Mouse (Mus musculus) liver, adult 2 months (tissue): ENCODE data around the gene Psmd13. TPM values are rescaled to one million over a fixed set of nuclear protein-coding genes. Genes with fewer than 3 reads are reported as not detected.

Experiments
- DNase-seq: peaks from one replicate; pipeline ENCODE4 v3.0.0-alpha.2; 2011; ENCODE audit warnings: low read depth, low spot score; ENCODE audit errors: extremely low read depth
- H3K27ac ChIP-seq: fragments of 200-500 bp; replicated peaks from 2 replicates; pipeline ENCODE4 v1.5.1; 2012; ENCODE audit warnings: low read depth, mild to moderate bottlenecking, control low read depth, inconsistent platforms, low read length; ENCODE audit not compliant: insufficient read depth
- H3K27me3 ChIP-seq: fragments of 200-500 bp; 2 replicates; pipeline ENCODE4 v1.6.1; 2012; ENCODE audit warnings: mild to moderate bottlenecking, moderate library complexity, low read length, inconsistent platforms; ENCODE audit not compliant: control insufficient read depth, insufficient read depth
- H3K36me3 ChIP-seq: fragments of 200-500 bp; 2 replicates; pipeline ENCODE4 v1.6.1; 2012; ENCODE audit warnings: low read length, inconsistent platforms; ENCODE audit not compliant: control insufficient read depth, insufficient read depth
- H3K4me1 ChIP-seq: fragments of 200-500 bp; 2 replicates; pipeline ENCODE4 v1.6.1; 2011; ENCODE audit warnings: low read length; ENCODE audit not compliant: control insufficient read depth, insufficient read depth
- H3K4me3 ChIP-seq: fragments of 200-500 bp; 2 replicates; pipeline ENCODE4 v1.5.1; 2011; ENCODE audit warnings: low read depth, mild to moderate bottlenecking, control low read depth, low read length, moderate library complexity; ENCODE audit not compliant: insufficient read depth
- H3K79me2 ChIP-seq: fragments of 200-500 bp; 2 replicates; pipeline ENCODE4 v1.6.1; 2012; ENCODE audit warnings: inconsistent platforms, mild to moderate bottlenecking, low read length, moderate library complexity; ENCODE audit not compliant: control insufficient read depth, insufficient read depth
- H3K9ac ChIP-seq: fragments of 200-500 bp; 2 replicates; pipeline ENCODE4 v1.6.1; 2012; ENCODE audit warnings: low read depth, mild to moderate bottlenecking, control low read depth, inconsistent platforms, low read length
- CTCF ChIP-seq: fragments of 200-500 bp; IDR thresholded peaks from 2 replicates; pipeline ENCODE4 v1.5.1; 2011; ENCODE audit warnings: low read depth, low read length, control low read depth
- POLR2A ChIP-seq: fragments of 200-500 bp; IDR thresholded peaks from 2 replicates; pipeline ENCODE4 v1.6.1; 2011; ENCODE audit warnings: low read length, control low read depth; ENCODE audit not compliant: insufficient read depth; ENCODE audit errors: extremely low read depth
- WGBS: fragments of 180-500 bp; shearing (Covaris S2); methylation state at CpG from one replicate; pipeline ENCODE4 v1.1.7; 2018; 5-methylcytosine and 5-hydroxymethylcytosine counted together
- polyA plus RNA-seq: library from polyadenylated mRNA; depleted of rRNA; stranded (reverse); fragments of >200 nt; gene quantifications from 2 replicates; pipeline ENCODE4 v1.2.3, GENCODE M21; 2012
- total RNA-seq: library from RNA; depleted of rRNA; stranded (reverse); fragments of >200 nt; gene quantifications from 2 replicates; pipeline ENCODE4 v1.2.3, GENCODE M21; 2014

Gene Psmd13
- total and polyA plus RNA-seq, 2 experiments, result 51.1 to 102 TPM

DNA sequence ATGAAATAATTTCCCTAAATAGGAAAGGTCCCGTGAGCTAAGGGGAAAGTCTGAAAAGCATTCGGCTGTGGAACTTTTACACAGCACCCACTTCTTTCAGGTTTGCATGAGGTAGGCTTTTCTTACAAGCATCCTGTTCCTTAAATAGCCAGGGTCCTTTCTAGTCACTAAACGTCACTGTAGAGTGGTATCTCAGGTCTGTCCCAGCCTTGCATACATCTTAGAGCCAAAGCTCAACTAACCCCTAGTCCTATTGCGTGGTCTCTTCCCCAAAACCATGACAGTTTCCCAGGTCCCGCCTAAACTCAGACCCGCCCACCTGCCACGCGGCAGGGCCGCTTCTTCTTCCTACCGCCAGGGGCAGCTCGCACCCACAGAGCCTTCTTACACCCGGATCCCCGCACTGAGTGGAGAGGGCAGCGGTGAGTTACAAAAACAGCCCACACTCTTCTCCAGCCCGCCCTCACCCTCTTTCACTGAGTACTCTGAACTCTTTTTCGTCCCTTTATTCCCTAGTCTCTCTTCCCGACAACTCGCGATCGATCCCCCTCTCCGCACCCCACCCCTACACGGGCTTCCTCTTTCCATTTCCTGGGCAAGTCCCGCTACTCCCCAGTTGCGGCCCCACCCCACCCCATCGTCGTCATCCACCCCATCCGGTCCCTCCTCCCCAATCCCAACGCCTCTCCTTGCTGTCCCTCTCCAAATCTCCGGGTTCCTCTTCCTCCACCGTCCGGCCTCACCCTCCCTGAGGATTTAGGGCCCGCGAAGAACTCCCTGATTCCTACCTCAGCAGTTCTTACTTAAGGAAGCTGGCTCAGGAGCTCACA, 59.7 kb downstream of the Psmd13 start, which contains the start of gene Pgghg:
Gene Pgghg, plus strand, starts transcription at position 170 of the 830 bp plus-strand sequence.
- Histone ChIP-seq H3K36me3 (no peaks in the 10 kb centered on the region), H3K27me3 (no peaks in the 10 kb centered on the region), H3K9ac (peak within 1 kb of the TSS; percentile 93), H3K4me1 (peaks cover 5% of the 10 kb centered on the region; the same call in 1 of the 2 replicates), H3K27ac (peak within 1 kb of the TSS; percentile 100), H3K79me2 (no peaks in the 10 kb centered on the region; the same call in 1 of the 2 replicates), H3K4me3 (peak within 1 kb of the TSS; percentile 65)
- peak; percentile 90 for DNase-seq
- WGBS, result 1% methylated on average over 33 of the region's 33 CpGs
- TF ChIP-seq POLR2A, result peak; percentile 91
- TF ChIP-seq CTCF, result peak; percentile 94

DNA sequence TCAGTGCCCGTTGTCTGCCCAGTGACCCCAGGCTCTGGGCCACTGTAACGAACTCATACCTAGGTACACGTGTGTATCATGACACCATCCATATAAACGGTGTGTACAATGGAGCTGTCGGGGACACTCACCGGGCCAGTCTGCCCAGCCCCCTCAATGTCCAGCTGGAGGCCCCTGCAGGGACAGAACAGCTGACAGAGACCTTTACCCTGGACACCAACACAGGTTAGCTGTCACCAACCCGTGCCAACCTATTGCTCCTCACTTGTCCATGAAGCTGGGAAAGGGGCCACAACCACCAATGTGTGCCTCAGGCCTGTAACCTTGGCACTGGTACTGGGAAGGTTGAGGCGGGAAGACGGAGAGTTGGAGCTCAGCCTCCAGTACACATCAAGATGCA, 60.6 kb downstream of the Psmd13 start:
- DNase-seq, result peak; percentile 91
- H3K36me3 ChIP-seq, result no peaks in the 10 kb centered on the region
- WGBS, result 3% methylated on average over 9 of the region's 9 CpGs
- no peaks in the 10 kb centered on the region for H3K27me3 ChIP-seq
- H3K4me1 ChIP-seq, result peaks cover 7% of the 10 kb centered on the region; the same call in 1 of the 2 replicates
- TF ChIP-seq POLR2A, result no peak
- no peak for TF ChIP-seq CTCF
- no peaks in the 10 kb centered on the region; the same call in 1 of the 2 replicates for H3K79me2 ChIP-seq
- peak overlapping the region; percentile 92 for H3K9ac ChIP-seq
- H3K4me3 ChIP-seq, result peak overlapping the region; percentile 65
- H3K27ac ChIP-seq, result peak overlapping the region; percentile 98

DNA sequence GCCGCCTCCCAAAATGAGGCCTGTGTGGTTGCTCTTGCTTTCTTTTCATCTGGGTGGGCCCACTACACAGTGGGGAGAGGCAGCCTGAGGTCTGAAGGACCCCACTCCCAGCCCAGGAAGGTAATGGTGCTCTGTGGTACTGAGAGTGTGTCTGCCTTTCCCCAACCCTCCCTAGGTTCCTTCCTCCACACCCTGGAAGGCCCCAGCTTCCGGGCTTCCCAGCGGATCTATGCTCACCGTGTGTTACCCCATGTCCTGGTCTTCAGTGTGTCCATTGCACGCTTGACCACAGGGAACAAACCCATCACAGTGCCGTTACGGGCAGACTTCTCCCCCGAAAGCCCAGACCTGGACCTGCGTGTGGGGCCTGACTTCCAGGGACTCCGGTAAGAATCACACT, 61.0 kb downstream of the Psmd13 start:
- Histone ChIP-seq H3K27ac (peak overlapping the region; percentile 98), H3K4me3 (0 out of 2 replicates have a peak overlapping the region, but pooled peaks have one; percentile 11), H3K36me3 (no peaks in the 10 kb centered on the region), H3K4me1 (peaks cover 11% of the 10 kb centered on the region; the same call in 1 of the 2 replicates), H3K9ac (peak overlapping the region; percentile 24), H3K79me2 (no peaks in the 10 kb centered on the region; the same call in 1 of the 2 replicates), H3K27me3 (no peaks in the 10 kb centered on the region)
- no peak for DNase-seq
- 83% methylated on average over 10 of the region's 10 CpGs for WGBS
- TF ChIP-seq CTCF (no peak), POLR2A (no peak)

DNA sequence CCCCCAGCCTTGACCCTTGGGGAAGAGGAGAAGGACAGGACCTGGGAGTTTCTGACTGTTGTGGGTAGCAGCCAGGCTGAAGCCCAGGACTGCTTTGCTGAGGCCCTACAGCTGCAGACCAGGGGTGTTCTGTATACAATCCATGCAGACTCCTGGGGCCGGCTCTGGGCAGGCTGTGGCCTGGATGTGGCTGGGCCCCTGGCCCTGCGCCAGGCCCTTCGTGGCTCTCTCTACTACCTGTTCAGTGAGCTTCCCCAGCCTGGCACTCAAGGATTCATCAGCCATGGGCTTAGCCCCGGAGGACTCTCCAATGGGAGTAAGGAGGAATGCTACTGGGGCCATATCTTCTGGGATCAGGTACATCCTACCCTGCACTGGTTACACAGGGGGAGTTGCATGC, 61.6 kb downstream of the Psmd13 start:
- no peak for DNase-seq
- Histone ChIP-seq H3K27ac (peak overlapping the region; percentile 98), H3K79me2 (no peaks in the 10 kb centered on the region; the same call in 1 of the 2 replicates), H3K36me3 (no peaks in the 10 kb centered on the region), H3K4me3 (no peak overlapping the region; the same call in 1 of the 2 replicates), H3K27me3 (no peaks in the 10 kb centered on the region), H3K9ac (peak overlapping the region; percentile 24), H3K4me1 (peaks cover 11% of the 10 kb centered on the region; the same call in 1 of the 2 replicates)
- no peak for TF ChIP-seq POLR2A
- 63% methylated on average over 4 of the region's 4 CpGs for WGBS

DNA sequence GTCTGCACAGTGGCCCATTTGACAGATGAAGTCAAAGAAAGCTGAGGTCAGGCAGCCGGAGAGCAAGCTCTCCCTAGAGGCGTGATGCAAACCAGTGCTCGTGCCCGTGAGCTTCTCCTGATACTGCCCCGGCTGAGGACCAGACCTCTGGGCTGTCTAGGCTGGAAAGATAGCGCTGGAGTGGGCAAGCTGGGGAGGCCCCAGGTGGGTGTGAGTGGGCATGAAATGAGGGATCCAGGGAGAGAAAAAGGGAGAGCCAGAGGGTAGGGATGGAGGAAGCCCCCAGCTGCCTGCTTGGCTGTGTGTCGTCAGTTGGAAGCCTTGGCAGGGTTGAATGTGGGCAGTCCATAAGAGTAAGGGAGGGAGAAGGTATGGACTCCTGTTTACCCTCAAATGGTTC, 62.5 kb downstream of the Psmd13 start:
- no peak overlapping the region for H3K9ac ChIP-seq
- H3K4me1 ChIP-seq, result peaks cover 12% of the 10 kb centered on the region; the same call in 1 of the 2 replicates
- DNase-seq, result no peak
- H3K79me2 ChIP-seq, result no peaks in the 10 kb centered on the region; the same call in 1 of the 2 replicates
- TF ChIP-seq CTCF, result no peak
- TF ChIP-seq POLR2A, result no peak
- H3K4me3 ChIP-seq, result no peak overlapping the region
- no peak overlapping the region for H3K27ac ChIP-seq
- no peaks in the 10 kb centered on the region for H3K27me3 ChIP-seq
- whole genome bisulfite sequencing, result 95% methylated on average over 7 of the region's 7 CpGs
- H3K36me3 ChIP-seq, result no peaks in the 10 kb centered on the region

DNA sequence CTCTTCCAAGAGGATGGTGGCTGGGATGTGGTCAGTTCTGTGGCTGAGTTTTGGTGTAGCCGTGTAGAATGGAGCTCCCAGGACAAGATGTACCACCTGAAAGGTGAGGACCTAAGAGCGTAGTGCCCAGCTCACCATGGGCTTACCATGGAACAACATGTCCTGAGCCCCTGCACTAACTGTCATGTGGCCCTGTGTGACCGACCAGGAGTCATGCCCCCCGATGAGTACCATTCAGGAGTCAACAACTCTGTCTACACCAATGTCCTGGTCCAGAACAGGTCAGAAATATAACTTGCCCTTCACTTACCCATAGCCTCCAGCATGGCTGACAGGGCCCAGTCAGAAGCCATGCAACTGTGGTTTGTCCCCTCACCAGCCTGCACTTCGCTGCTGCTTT, 63.5 kb downstream of the Psmd13 start:
- 96% methylated on average over 5 of the region's 5 CpGs for WGBS
- Histone ChIP-seq H3K4me1 (peaks cover 12% of the 10 kb centered on the region; the same call in 1 of the 2 replicates), H3K9ac (no peak overlapping the region), H3K27me3 (no peaks in the 10 kb centered on the region), H3K4me3 (no peak overlapping the region), H3K36me3 (no peaks in the 10 kb centered on the region), H3K79me2 (no peaks in the 10 kb centered on the region; the same call in 1 of the 2 replicates), H3K27ac (no peak overlapping the region)
- no peak for DNase-seq
- TF ChIP-seq POLR2A, result no peak
- TF ChIP-seq CTCF, result no peak
